Mouse (Mus musculus) brain, embryonic 14.5 days (tissue): ENCODE data around the gene Gm2310. TPM values are rescaled to one million over a fixed set of nuclear protein-coding genes. Genes with fewer than 3 reads are reported as not detected.
"Not testable (repeated sequence)": the region's sequence is repeated elsewhere in the genome, so short reads cannot be mapped to it uniquely, and the experiment has no call there.

Experiments used
- DNase-seq: peaks from one replicate; pipeline ENCODE4 v3.0.0-alpha.2; 2011; ENCODE audit warnings: low read depth
- CTCF ChIP-seq: fragments of 200-500 bp; IDR thresholded peaks from 2 replicates; pipeline ENCODE4 v1.5.1; 2012; ENCODE audit warnings: inconsistent platforms, mild to moderate bottlenecking, moderate library complexity, borderline replicate concordance; ENCODE audit not compliant: insufficient read depth, insufficient read length; ENCODE audit errors: extremely low read depth
- POLR2A ChIP-seq: fragments of 200-500 bp; IDR thresholded peaks from 2 replicates; pipeline ENCODE4 v1.6.1; 2012; ENCODE audit warnings: mild to moderate bottlenecking, inconsistent platforms, borderline replicate concordance; ENCODE audit not compliant: poor library complexity, insufficient read depth, insufficient read length, severe bottlenecking; ENCODE audit errors: extremely low read depth
- polyA plus RNA-seq: library from polyadenylated mRNA; depleted of rRNA; stranded (reverse); fragments of >200 nt; gene quantifications from 2 replicates; pipeline ENCODE4 v1.2.3, GENCODE M21; 2012; rRNA removed

Gene Gm2310
- polyA plus RNA-seq, result not detected in 2 replicates

GRCm38 (mm10) chr15:8519853-8520252 lies at the start of gene Gm2310:
Gene Gm2310, minus strand, starts transcription at chr15:8519953.
- not testable (repeated sequence) for DNase-seq

DNA sequence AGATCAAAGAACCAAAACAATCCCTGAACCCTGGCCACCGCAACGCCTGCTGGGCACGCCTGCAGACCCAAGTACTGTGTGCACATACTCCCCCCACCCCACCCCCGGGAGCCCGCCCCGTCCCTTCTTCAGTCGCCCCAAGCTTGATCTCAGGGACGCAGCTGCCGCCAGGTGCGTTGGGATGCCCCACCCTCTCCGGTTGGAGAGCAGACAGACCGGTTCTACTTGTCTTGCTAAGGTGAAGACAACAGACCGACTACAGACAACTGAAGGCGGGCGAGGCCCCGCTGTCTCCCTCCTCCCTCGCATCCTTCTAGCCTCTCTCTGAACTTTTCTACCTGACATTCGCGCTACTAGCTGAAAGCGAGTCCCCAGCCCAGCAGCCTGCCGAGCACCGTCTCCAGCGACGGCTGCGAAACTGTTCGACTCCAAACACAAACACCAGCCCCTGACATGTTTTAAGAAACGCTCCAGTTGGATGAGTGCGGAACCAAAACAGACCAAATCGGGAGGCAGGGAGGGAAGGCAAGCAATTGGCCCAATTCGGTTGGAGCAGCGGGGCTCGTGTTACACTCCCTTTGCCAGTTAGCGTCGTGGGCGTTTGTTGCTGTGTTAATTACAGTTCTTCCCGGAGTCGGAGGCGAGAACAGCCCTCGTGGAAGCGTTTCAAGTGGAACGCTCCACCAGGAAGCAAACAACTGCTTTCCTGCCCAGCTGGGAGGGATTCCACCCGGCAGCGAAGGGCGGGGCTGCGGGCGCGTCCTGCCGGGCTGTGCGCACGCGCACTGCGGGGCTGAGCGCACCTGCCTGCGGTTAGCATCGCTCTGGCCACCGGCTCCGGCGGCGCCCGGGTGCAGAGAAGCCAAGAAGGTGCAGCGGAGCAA lies 49.1 kb upstream of the Gm2310 start:
- DNase-seq, result peak; percentile 89
- 0 out of 2 replicates have a peak, but pooled peaks have one; percentile 10 for TF ChIP-seq POLR2A
- no peak for TF ChIP-seq CTCF

- TF ChIP-seq POLR2A, result no peak
- TF ChIP-seq CTCF, result no peak
- DNase-seq, result peak; percentile 25
Observed at GRCm38 (mm10) chr15:8568286-8568644, 48.5 kb upstream of the Gm2310 start.

DNA sequence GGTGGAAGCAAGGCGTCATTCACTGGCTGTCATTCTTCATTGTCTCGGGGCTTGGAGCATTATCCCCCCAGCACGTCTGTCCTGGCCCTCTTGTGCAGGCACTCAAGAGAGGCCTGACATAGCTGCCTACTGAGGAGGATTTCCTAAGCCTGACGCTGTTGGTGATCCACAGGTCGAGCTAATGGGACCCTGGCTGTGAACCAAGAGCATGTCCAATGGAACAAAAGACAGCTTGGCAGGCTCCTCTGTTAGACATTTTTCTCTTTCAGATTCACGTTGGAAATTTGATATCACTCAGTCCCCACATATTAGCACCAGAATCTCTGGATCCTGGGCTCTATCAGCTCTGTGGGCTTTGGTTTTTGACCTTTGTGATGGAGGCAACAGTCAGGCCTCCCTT lies 45.7 kb upstream of the Gm2310 start:
- no peak for TF ChIP-seq POLR2A
- TF ChIP-seq CTCF, result no peak
- DNase-seq, result peak; percentile 13

DNA sequence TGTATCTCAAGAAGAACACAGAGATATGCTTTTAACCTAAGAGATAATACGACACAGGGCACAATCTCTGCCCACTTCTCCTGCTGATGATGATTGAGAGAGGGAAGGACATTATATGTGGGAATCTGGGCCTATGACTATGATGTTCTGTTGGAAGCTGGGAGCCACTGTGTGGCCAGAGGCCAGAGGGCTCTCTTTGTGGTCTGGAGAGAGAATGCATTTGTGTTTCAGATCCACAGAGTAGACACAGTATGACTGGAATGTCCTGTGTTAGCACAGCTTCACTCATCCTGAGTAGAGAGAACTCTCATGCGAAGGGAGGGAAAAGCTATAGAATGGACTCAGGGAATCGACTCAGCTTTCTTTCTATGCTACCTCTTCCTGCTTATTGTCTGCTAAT lies 44.6 kb upstream of the Gm2310 start:
- no peak for DNase-seq
- TF ChIP-seq CTCF (no peak), POLR2A (no peak)

- TF ChIP-seq POLR2A (no peak), CTCF (no peak)
- no peak for DNase-seq
Observed at GRCm38 (mm10) chr15:8563423-8564194, 43.9 kb upstream of the Gm2310 start.

- no peak for DNase-seq
- TF ChIP-seq CTCF (no peak), POLR2A (no peak)
Observed at GRCm38 (mm10) chr15:8562776-8563175, 43.0 kb upstream of the Gm2310 start.

DNA sequence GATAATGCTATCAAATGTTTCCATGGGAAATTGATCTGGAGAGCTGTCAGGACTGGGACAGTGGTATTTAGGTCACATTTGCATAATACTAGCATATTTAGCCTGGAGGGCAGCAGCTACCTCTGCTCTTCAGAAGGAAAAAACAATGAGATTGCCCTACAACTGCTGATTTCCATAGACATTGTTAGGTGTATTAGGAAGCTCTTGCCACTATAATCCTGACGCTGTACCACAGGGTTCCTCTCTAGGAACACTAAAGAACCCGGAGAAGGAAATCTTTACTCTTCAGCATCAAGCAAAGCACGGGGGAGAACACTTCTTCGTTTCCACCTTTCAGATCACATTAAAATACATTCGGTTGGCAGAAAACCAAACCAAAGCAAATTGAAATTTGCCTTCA lies 11.4 kb upstream of the Gm2310 start:
- no peak for TF ChIP-seq POLR2A
- DNase-seq, result no peak

- DNase-seq, result no peak
- no peak for TF ChIP-seq POLR2A
- no peak for TF ChIP-seq CTCF
Observed at GRCm38 (mm10) chr15:8512957-8513356, 6.8 kb downstream of the Gm2310 start.

DNA sequence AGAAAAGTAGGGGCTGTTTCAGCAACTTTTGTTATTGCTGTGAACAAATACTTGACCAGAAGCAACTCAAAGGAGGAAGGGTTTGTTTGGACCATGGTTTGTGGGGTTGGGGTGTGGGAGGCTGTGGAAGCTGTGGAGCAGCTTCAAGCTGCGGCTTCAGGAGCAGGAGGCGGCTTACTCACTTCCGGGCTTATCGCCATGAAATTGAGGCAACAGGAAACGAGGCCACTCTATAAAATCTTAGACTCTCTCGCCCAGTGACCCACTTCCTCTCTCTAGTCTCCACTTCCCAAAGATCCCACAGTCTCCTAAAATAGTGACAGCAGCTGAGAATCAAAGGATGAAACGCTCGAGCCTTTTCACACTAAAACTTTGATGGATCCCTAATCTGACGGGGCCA lies 7.9 kb downstream of the Gm2310 start:
- peak; percentile 13 for DNase-seq

DNA sequence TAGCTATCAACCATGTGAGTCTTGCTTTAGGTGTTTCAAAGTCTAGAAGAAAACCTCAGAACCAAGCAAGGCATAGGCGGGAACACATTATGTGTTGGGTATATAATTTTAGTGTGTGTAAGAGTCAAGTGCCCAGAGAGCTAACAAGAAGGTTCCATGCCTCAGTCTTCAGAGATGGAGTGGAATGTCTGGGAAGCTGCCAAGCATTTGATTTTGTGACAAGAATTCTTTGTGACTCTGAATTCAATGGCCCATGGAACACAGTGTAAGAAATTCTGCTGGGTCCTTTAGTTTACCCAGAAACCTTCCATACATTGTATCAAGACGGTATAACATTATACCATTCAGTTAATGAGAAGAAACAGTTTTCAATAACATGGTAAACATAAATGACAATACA lies 17.3 kb downstream of the Gm2310 start:
- DNase-seq, result peak; percentile 5
- TF ChIP-seq CTCF (no peak), POLR2A (no peak)

More for the DNA sequence above, 7.9 kb downstream of the Gm2310 start:
- no peak for TF ChIP-seq POLR2A
- TF ChIP-seq CTCF, result no peak

DNA sequence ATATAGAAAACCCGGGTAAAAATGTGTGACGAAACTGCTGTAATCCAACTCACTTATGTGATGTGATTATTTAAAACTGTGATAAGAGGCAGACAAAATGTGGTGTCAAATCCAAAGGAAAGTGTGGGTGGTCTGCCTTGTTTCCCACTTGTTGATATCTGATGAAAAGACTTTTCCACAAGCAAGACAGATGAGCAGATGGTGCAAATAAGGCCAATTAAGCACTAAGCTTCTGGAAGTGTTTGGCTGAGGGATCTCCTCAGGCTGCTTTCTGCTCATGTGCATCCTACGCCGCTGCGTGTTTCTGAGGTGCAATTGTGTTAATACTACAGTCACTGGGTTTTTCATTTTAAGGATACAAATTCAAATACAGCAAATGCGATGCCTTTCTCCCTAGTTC lies 34.5 kb downstream of the Gm2310 start:
- TF ChIP-seq POLR2A (no peak), CTCF (no peak)
- peak; percentile 52 for DNase-seq
